Mouse (Mus musculus) cerebellum, adult 9-11 months (tissue): ENCODE measurements around the gene Vkorc1l1.
"Not testable (repeated sequence)": the region's sequence is repeated elsewhere in the genome, so short reads cannot be mapped to it uniquely, and the experiment has no call there.

ENCODE experiments used
- DNase-seq: peaks from one replicate; pipeline ENCODE4 v3.0.0; 2022

Gene Vkorc1l1

GRCm38 (mm10) chr5:129941495-129942045, at the start of gene Vkorc1l1:
Gene Vkorc1l1 (plus strand): TSS chr5:129941970.
- DNase-seq: peak; percentile 98

- peak; percentile 87 for DNase-seq
Observed at GRCm38 (mm10) chr5:129895198-129896088, 46.3 kb upstream of the Vkorc1l1 start, which contains the start of gene Zbed5. Gene Zbed5 (plus strand): TSS chr5:129895723.

GRCm38 (mm10) chr5:129898449-129898848, 43.3 kb upstream of the Vkorc1l1 start, which contains the start of gene Phkg1:
Gene Phkg1 (minus strand): TSS chr5:129898549.
- no peak for DNase-seq

GRCm38 (mm10) chr5:129907775-129908174, 34.0 kb upstream of the Vkorc1l1 start:
- no peak for DNase-seq

- DNase-seq: peak; percentile 85
Observed at GRCm38 (mm10) chr5:129908242-129908965, 33.4 kb upstream of the Vkorc1l1 start, which contains the start of gene Nupr1l. Gene Nupr1l (plus strand): TSS chr5:129908540.

GRCm38 (mm10) chr5:129909147-129909546, 32.6 kb upstream of the Vkorc1l1 start:
- DNase-seq: peak; percentile 16

GRCm38 (mm10) chr5:129909591-129909990, 32.2 kb upstream of the Vkorc1l1 start:
- no peak for DNase-seq

- no peak for DNase-seq
Observed at GRCm38 (mm10) chr5:129914024-129914423, 27.7 kb upstream of the Vkorc1l1 start.

GRCm38 (mm10) chr5:129915491-129915890, 26.3 kb upstream of the Vkorc1l1 start:
- DNase-seq: not testable (repeated sequence)

- no peak for DNase-seq
Observed at GRCm38 (mm10) chr5:129918065-129918651, 23.6 kb upstream of the Vkorc1l1 start.

- no peak for DNase-seq
Observed at GRCm38 (mm10) chr5:129918752-129919151, 23.0 kb upstream of the Vkorc1l1 start.

GRCm38 (mm10) chr5:129919320-129919719, 22.4 kb upstream of the Vkorc1l1 start:
- no peak for DNase-seq

- DNase-seq: no peak
Observed at GRCm38 (mm10) chr5:129921972-129922371, 19.8 kb upstream of the Vkorc1l1 start.

GRCm38 (mm10) chr5:129924820-129925452, 16.8 kb upstream of the Vkorc1l1 start:
- DNase-seq: no peak

- DNase-seq: no peak
Observed at GRCm38 (mm10) chr5:129925933-129926332, 15.8 kb upstream of the Vkorc1l1 start.

- no peak for DNase-seq
Observed at GRCm38 (mm10) chr5:129929924-129930855, 11.6 kb upstream of the Vkorc1l1 start.

GRCm38 (mm10) chr5:129936941-129937340, 4.8 kb upstream of the Vkorc1l1 start:
- no peak for DNase-seq

- peak; percentile 51 for DNase-seq
Observed at GRCm38 (mm10) chr5:129940281-129940680, 1.5 kb upstream of the Vkorc1l1 start.

- no peak for DNase-seq
Observed at GRCm38 (mm10) chr5:129940736-129941494, 855 bp upstream of the Vkorc1l1 start.
